Mouse (Mus musculus): ENCODE results near the gene Gpr179.

DNA sequence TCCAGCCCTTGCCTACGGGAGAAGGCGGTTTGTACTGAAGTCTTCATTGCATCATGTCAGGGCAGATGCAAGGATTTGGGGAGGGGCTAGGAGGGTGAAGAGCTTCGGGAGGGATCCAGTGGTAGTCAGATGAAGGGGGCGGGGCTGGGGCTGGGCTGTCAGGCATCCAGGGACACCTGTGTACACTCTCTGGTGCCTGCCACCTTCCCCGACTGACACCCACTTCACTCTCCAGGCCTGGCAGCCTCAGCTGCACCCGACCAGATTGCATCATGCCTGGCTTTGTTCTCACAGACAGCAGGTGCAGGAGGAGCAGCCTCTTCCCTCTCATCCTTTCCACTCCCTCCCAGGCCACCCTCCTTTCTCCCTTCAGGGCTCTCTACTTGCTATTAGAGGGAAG is 49.2 kb upstream of the Gpr179 start:
- TF ChIP-seq CTCF (conservative IDR thresholded peaks at IDR 0.05; ENCODE audit: insufficient read depth, insufficient read length, low read depth, low read length) (no peak), POLR2A (IDR thresholded peaks at IDR 0.05; ENCODE audit: low read depth, low read length) (no peak)

Measured in kidney, adult 2 months (tissue).